Mouse (Mus musculus): ENCODE data around the gene Plekhg4. TPM values are rescaled to one million over a fixed set of nuclear protein-coding genes. Genes with fewer than 3 reads are reported as not detected.
A peak's percentile ranks its signal among the peaks of the same experiment; 100 is the strongest.

The Plekhg4 gene
- polyA plus RNA-seq, 1 experiment = 11.5 TPM

- DNase-seq (ENCODE audit: low read depth) = peak; percentile 66
- TF ChIP-seq CTCF (IDR thresholded peaks at IDR 0.05; ENCODE audit: borderline replicate concordance, extremely low read depth, insufficient read depth, insufficient read length) (no peak), POLR2A (IDR thresholded peaks at IDR 0.05; ENCODE audit: borderline replicate concordance, extremely low read depth, insufficient read depth, insufficient read length, poor library complexity, severe bottlenecking) (no peak)
These were observed 31.7 kb upstream of the Plekhg4 start for GRCm38 (mm10) chr8:105341399-105341798.

GRCm38 (mm10) chr8:105342768-105343167 is 30.3 kb upstream of the Plekhg4 start:
- no peak for DNase-seq (ENCODE audit: low read depth)
- TF ChIP-seq POLR2A (IDR thresholded peaks at IDR 0.05; ENCODE audit: borderline replicate concordance, extremely low read depth, insufficient read depth, insufficient read length, poor library complexity, severe bottlenecking) = no peak
- no peak for TF ChIP-seq CTCF (IDR thresholded peaks at IDR 0.05; ENCODE audit: borderline replicate concordance, extremely low read depth, insufficient read depth, insufficient read length)

GRCm38 (mm10) chr8:105343791-105344574 is 29.1 kb upstream of the Plekhg4 start:
- TF ChIP-seq CTCF (IDR thresholded peaks at IDR 0.05; ENCODE audit: borderline replicate concordance, extremely low read depth, insufficient read depth, insufficient read length) = no peak
- no peak for TF ChIP-seq POLR2A (IDR thresholded peaks at IDR 0.05; ENCODE audit: borderline replicate concordance, extremely low read depth, insufficient read depth, insufficient read length, poor library complexity, severe bottlenecking)
- no peak for DNase-seq (ENCODE audit: low read depth)

- no peak for DNase-seq (ENCODE audit: low read depth)
- no peak for TF ChIP-seq POLR2A (IDR thresholded peaks at IDR 0.05; ENCODE audit: borderline replicate concordance, extremely low read depth, insufficient read depth, insufficient read length, poor library complexity, severe bottlenecking)
- TF ChIP-seq CTCF (IDR thresholded peaks at IDR 0.05; ENCODE audit: borderline replicate concordance, extremely low read depth, insufficient read depth, insufficient read length) = no peak
These were observed 27.8 kb upstream of the Plekhg4 start for GRCm38 (mm10) chr8:105345061-105345975.

- peak; percentile 39 for DNase-seq (ENCODE audit: low read depth)
- TF ChIP-seq POLR2A (IDR thresholded peaks at IDR 0.05; ENCODE audit: borderline replicate concordance, extremely low read depth, insufficient read depth, insufficient read length, poor library complexity, severe bottlenecking) (no peak), CTCF (IDR thresholded peaks at IDR 0.05; ENCODE audit: borderline replicate concordance, extremely low read depth, insufficient read depth, insufficient read length) (no peak)
These were observed 26.3 kb upstream of the Plekhg4 start for GRCm38 (mm10) chr8:105346611-105347427.

- DNase-seq (ENCODE audit: low read depth) = peak; percentile 97
- TF ChIP-seq CTCF (IDR thresholded peaks at IDR 0.05; ENCODE audit: borderline replicate concordance, extremely low read depth, insufficient read depth, insufficient read length) (no peak), POLR2A (IDR thresholded peaks at IDR 0.05; ENCODE audit: borderline replicate concordance, extremely low read depth, insufficient read depth, insufficient read length, poor library complexity, severe bottlenecking) (no peak)
These were observed 25.4 kb upstream of the Plekhg4 start, which contains the start of gene Fhod1 for GRCm38 (mm10) chr8:105347428-105348221. Gene Fhod1, minus strand, starts transcription at chr8:105347953.

GRCm38 (mm10) chr8:105348450-105349095 is 24.5 kb upstream of the Plekhg4 start, which contains the start of gene Slc9a5:
Gene Slc9a5, plus strand, starts transcription at chr8:105348843.
- peak; percentile 87 for DNase-seq (ENCODE audit: low read depth)
- TF ChIP-seq CTCF (IDR thresholded peaks at IDR 0.05; ENCODE audit: borderline replicate concordance, extremely low read depth, insufficient read depth, insufficient read length) (no peak), POLR2A (IDR thresholded peaks at IDR 0.05; ENCODE audit: borderline replicate concordance, extremely low read depth, insufficient read depth, insufficient read length, poor library complexity, severe bottlenecking) (no peak)

GRCm38 (mm10) chr8:105349096-105349771 is 23.8 kb upstream of the Plekhg4 start:
- DNase-seq (ENCODE audit: low read depth) = peak; percentile 63
- TF ChIP-seq CTCF (IDR thresholded peaks at IDR 0.05; ENCODE audit: borderline replicate concordance, extremely low read depth, insufficient read depth, insufficient read length) (no peak), POLR2A (IDR thresholded peaks at IDR 0.05; ENCODE audit: borderline replicate concordance, extremely low read depth, insufficient read depth, insufficient read length, poor library complexity, severe bottlenecking) (no peak)

- peak; percentile 69 for DNase-seq (ENCODE audit: low read depth)
- no peak for TF ChIP-seq CTCF (IDR thresholded peaks at IDR 0.05; ENCODE audit: borderline replicate concordance, extremely low read depth, insufficient read depth, insufficient read length)
- TF ChIP-seq POLR2A (IDR thresholded peaks at IDR 0.05; ENCODE audit: borderline replicate concordance, extremely low read depth, insufficient read depth, insufficient read length, poor library complexity, severe bottlenecking) = no peak
These were observed 22.9 kb upstream of the Plekhg4 start for GRCm38 (mm10) chr8:105350186-105350585.

All from brain, embryonic 14.5 days (tissue).